Mouse (Mus musculus) right cerebral cortex, postnatal 10 days (tissue): Measurements from ENCODE around the gene Arpc5.
"Not testable (repeated sequence)": the region's sequence is repeated elsewhere in the genome, so short reads cannot be mapped to it uniquely, and the experiment has no call there.

Source experiments
- DNase-seq, 2 experiments: peaks; one replicate each; pipeline ENCODE4 v3.0.0; 2021; ENCODE audit warnings: low spot score in 2 of 2

The Arpc5 gene

GRCm38 (mm10) chr1:152766032-152766772, at the start of gene Arpc5, which contains the start of gene Rgl1:
Arpc5 (plus strand) TSS chr1:152766542.
Rgl1 (minus strand) TSS chr1:152766351.
- peak; percentile 98 for DNase-seq

- no peak for DNase-seq
Observed at GRCm38 (mm10) chr1:152717329-152717728, 49.0 kb upstream of the Arpc5 start.

GRCm38 (mm10) chr1:152718200-152718599, 48.1 kb upstream of the Arpc5 start:
- DNase-seq = no peak

- DNase-seq = no peak
Observed at GRCm38 (mm10) chr1:152720969-152721368, 45.4 kb upstream of the Arpc5 start.

GRCm38 (mm10) chr1:152721535-152722198, 44.7 kb upstream of the Arpc5 start:
- DNase-seq = no peak

- no peak for DNase-seq
Observed at GRCm38 (mm10) chr1:152724286-152724685, 42.1 kb upstream of the Arpc5 start.

- peak in 1 of 2 experiments; percentile 12 for DNase-seq
Observed at GRCm38 (mm10) chr1:152726095-152726494, 40.2 kb upstream of the Arpc5 start.

- DNase-seq = peak in 1 of 2 experiments; percentile 7
Observed at GRCm38 (mm10) chr1:152727604-152728236, 38.6 kb upstream of the Arpc5 start.

GRCm38 (mm10) chr1:152738793-152739192, 27.5 kb upstream of the Arpc5 start:
- no peak for DNase-seq

GRCm38 (mm10) chr1:152739374-152739773, 27.0 kb upstream of the Arpc5 start:
- no peak for DNase-seq

GRCm38 (mm10) chr1:152743095-152743826, 23.1 kb upstream of the Arpc5 start:
- DNase-seq = no peak

GRCm38 (mm10) chr1:152746426-152746825, 19.9 kb upstream of the Arpc5 start:
- DNase-seq = peak; percentile 85 to 90

- DNase-seq = no peak
Observed at GRCm38 (mm10) chr1:152749276-152749675, 17.1 kb upstream of the Arpc5 start.

GRCm38 (mm10) chr1:152750312-152750965, 15.9 kb upstream of the Arpc5 start, which contains the start of gene Apobec4:
Apobec4 (plus strand) TSS chr1:152750551.
- peak; percentile 64 to 80 for DNase-seq

- no peak for DNase-seq
Observed at GRCm38 (mm10) chr1:152761791-152762190, 4.6 kb upstream of the Arpc5 start.

GRCm38 (mm10) chr1:152766804-152767748, 734 bp downstream of the Arpc5 start:
- peak; percentile 51 to 55 for DNase-seq

- DNase-seq = peak; percentile 90 to 91
Observed at GRCm38 (mm10) chr1:152767749-152768488, 1.6 kb downstream of the Arpc5 start.

GRCm38 (mm10) chr1:152771016-152771415, 4.7 kb downstream of the Arpc5 start:
- no peak for DNase-seq

GRCm38 (mm10) chr1:152774601-152775000, 8.3 kb downstream of the Arpc5 start:
- DNase-seq = not testable (repeated sequence)
